Mouse (Mus musculus) kidney, postnatal 14 days (tissue): ENCODE results near the gene Mup8.
"Not testable (repeated sequence)": the region's sequence is repeated elsewhere in the genome, so short reads cannot be mapped to it uniquely, and the experiment has no call there.

Experiments
- DNase-seq: peaks from one replicate; pipeline ENCODE4 v3.0.0; 2022; ENCODE audit warnings: mixed read lengths

Mup8 gene

GRCm38 (mm10) chr4:60222499-60222898 is at the start of gene Mup8:
Gene Mup8 (minus strand): TSS chr4:60222599.
- DNase-seq, result not testable (repeated sequence)

GRCm38 (mm10) chr4:60265977-60266770 is 43.8 kb upstream of the Mup8 start:
- DNase-seq, result not testable (repeated sequence)

GRCm38 (mm10) chr4:60262706-60263105 is 40.3 kb upstream of the Mup8 start:
- DNase-seq, result not testable (repeated sequence)
